Mouse (Mus musculus): ENCODE data around the gene Ctse. TPM values are rescaled to one million over a fixed set of nuclear protein-coding genes. Genes with fewer than 3 reads are reported as not detected.

Gene Ctse
- total RNA-seq, 2 experiments from 2014 or later, result 0.17 TPM; not detected in 1

DNA sequence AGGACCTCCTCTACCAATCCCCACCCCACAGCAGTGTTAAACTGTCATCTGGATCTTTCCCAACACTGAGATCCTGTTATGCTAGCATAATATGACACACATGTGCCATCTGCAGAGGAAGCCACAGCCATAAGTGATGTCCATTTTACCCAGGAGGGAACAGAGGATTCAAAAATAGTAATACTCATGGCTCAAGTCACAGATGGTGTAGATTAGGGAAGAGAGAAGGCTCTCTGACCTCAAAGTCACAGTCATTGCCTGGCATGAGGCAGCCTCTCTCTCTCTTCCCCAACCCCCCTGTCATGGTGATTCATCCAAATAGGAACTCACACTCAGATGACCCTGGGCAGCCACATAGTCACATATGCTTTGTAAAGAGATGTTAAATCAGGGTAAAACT lies 53.2 kb downstream of the Ctse start:
- no peak for DNase-seq (ENCODE audit: low spot score in 2 of 2)
- intact Hi-C loops (cut with DNase I), result no loop called here

DNA sequence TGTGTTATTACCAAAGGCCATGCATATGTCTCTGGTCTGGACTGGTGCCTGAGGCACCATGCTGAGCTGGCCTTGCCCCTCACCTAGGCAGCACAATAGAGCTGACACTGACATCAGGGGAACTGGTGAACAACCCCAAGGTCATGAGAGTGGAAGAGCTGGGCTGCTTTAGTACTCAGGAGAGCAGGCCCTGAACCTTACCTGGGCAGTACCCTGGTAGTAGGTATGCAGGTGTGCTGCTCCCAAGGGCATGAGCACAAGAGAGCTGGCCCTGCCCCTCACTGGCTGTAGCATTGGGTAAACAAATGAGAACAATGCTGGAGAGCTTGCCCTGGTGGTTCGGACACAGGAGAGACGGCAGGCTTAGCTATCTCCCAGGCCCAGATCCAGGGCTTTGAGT lies 57.2 kb downstream of the Ctse start:
- DNase-seq (ENCODE audit: low spot score in 2 of 2), result no peak
- intact Hi-C loops (cut with DNase I), result no loop called here

DNA sequence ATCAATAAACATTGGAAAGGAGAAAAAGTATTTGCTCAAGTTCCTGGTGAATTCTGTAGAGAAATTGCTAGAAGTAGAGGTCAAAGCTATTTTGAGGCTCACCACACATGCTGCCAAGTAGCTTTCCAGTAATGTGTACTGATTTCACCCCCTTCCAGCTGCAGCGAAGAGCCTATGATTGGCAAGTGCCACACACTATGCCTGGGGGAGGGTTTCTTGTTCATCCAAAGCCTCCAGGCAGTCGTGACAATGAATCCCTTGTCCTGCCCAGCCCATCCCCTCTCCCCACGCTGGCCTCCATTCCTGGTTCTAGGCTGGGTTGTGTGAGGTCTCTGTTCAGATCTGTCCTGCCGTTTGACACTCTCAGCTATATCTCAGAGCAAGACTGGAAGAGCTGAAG lies 58.2 kb downstream of the Ctse start:
- intact Hi-C loops (cut with DNase I), result no loop called here
- no peak for DNase-seq (ENCODE audit: low spot score in 2 of 2)

DNA sequence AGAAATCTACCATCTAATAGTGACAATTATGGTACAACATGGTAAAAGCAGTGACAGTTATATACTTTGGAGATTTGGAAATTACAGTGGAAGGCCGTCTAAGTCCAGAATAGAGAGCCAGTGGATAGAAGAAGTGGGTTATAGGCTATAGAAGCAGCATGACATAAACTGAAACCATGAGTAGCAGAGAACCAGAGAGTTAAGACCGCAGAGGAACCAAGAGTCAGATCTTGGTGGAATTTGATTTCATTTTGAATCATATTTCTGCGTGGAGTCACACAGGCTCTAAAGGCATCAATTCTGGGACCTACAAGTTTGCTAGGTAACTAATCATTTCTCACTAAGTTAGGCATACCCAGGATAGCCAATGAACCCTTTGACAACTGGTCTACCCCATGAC lies 60.7 kb downstream of the Ctse start:
- intact Hi-C loops (cut with DNase I), result no loop called here

DNA sequence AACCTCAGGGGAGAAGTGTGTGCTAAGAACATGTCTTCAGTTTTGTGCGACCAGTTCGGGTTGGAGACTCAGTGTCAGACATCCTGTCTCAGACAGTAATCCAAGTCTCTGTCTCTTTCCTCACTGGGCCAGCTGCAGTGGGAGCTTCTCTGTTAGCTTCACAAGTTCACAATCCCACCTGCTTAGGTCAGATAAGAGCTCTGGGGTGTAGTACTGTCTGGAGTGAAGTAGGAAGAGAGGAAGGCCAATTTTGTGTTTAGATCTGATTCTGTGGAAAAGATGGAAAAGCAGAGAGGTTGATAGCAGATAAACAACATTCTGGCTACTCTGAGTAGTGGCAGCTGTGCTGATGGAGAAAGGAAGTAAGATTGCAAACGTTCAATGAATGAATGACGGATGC lies 61.5 kb downstream of the Ctse start:
- DNase-seq (ENCODE audit: low spot score in 2 of 2), result no peak
- intact Hi-C loops (cut with DNase I), result no loop called here

More for the DNA sequence above, 60.7 kb downstream of the Ctse start:
- DNase-seq (ENCODE audit: low spot score in 2 of 2), result no peak

DNA sequence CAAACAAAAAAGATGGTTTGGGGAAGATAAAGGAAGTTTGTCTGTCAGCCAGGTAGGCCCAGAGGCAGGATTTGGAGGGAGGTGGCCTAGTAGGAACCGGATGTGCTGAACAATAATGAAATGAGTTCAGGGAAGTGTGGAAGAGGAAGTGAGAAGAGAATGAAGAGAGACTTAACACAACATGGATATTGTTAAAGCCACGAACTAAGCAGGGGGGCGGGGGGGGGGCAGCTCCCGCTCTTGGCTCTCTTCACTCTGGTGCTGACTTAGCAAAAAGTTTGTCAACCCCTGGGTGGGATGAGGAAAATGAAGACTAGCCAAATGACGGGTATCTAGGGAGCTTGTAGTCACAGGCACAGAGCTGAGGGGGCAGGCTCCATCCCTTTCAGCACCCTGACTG lies 62.3 kb downstream of the Ctse start:
- intact Hi-C loops (cut with DNase I), result no loop called here
- no peak for DNase-seq (ENCODE audit: low spot score in 2 of 2)

DNA sequence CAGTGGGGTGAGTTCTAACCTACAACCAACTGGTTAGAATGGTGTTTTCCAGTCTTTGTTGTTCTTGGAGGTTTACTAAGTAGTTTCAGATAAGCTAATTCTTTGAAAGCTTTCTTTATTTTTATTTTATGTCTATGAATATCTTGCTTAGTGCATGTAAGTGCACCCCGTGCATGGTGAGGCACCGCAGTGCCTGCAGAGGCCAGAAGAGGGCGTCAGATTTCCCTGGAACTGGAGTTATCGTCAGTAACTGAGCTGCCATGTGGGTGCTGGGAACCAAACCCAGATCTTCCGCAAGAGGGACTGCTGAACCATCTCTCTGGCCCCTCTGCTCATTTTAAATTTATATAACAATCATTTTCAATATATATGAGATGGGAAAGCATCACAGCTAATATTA lies 63.3 kb downstream of the Ctse start:
- intact Hi-C loops (cut with DNase I), result no loop called here
- DNase-seq (ENCODE audit: low spot score in 2 of 2), result no peak

DNA sequence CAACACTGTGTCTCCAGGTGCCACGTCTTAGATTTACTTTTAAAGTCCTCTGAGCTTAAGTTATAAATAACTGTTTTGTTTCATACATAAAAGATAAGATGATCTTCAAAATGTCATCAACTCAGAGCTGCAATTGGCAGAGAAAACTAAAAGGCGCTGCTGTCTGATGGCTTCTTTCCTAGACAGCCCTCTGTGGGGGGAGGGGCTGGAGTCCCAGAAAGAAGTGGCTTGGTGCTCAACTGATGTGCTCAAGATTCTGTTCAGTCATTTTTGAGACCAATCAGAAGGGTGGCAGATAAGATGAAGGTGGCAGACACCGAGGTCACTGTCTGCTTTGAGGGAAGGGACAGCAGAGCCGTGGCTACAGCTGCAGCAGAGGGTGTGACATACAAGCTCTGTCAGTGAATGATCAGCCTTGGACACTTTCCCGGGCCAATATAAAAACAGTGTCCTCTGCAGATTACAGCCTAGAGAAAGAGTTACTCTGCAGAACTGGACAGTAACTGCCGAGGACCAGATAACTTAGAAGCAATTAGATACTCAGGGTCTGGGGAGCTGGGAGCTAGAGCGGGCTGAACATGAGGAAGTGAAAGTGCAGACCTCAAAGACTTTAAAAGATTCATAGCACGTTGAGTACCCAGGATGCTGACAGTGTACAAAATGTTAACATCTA lies 64.1 kb downstream of the Ctse start:
- DNase-seq (ENCODE audit: low spot score in 2 of 2), result no peak
- intact Hi-C loops (cut with DNase I), result no loop called here

DNA sequence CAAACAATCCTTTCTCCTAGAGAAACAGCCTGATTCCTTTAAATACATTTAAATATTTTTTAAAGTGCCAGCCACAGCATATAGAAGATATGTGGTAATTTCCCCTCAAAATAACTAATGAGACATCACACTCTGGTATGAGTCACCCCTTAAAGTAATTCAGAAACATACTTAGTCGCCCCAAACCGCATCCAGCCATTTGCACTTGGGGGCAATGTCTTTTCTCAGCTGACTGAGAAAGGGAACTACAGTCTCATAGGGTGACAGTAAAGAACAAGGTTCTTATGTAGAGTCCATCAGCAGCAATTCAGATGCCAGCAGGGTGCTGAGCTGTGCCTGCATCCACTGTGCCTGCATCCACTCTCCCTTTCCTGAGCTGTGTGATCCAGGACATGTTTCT lies 65.4 kb downstream of the Ctse start:
- intact Hi-C loops (cut with DNase I), result no loop called here
- DNase-seq (ENCODE audit: low spot score in 2 of 2), result no peak

DNA sequence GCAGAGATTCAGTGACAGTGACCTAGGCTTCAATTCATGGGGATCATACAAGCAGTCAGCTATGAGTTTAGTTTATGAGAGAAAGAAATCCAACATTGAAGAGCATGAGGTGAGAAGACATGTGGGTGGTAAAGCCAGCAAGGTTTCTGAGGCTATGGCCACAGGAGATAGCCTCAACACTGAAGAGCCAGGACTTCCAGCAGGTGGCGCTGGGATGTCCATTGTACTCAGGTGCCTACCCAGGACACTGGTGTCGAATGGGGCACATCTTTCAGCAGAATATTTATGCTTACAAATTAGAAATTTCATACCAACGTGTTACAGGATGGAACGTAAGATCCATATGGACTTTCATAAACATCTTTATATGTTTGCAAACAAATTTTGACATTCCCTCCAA lies 70.2 kb downstream of the Ctse start:
- intact Hi-C loops (cut with DNase I), result no loop called here
- no peak for DNase-seq (ENCODE audit: low spot score in 2 of 2)

DNA sequence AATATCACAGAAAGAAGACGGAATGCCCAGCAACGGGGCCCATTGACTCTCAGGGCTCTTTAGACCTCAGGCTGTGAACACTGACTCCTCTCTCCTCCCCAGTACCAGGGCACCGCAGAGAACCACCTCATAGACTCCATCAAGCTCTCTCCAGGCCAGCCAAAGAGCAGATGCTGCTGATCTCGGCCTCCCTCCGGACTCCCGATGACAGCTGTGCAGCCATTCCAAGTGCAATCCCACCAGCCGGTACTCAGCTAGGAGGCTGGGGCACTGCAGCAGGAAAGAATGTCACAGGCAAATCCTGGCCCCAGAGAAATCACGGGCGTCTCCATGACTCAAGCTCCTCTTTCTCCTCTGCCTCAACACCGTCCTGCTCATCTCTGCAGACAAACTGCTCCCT lies 73.4 kb downstream of the Ctse start:
- intact Hi-C loops (cut with DNase I), result loop anchor here (5.0 to 10.0 kb wide), 2 partner anchors 136 to 263 kb away; no protein-coding TSS in a partner anchor
- DNase-seq (ENCODE audit: low spot score in 2 of 2), result no peak

DNA sequence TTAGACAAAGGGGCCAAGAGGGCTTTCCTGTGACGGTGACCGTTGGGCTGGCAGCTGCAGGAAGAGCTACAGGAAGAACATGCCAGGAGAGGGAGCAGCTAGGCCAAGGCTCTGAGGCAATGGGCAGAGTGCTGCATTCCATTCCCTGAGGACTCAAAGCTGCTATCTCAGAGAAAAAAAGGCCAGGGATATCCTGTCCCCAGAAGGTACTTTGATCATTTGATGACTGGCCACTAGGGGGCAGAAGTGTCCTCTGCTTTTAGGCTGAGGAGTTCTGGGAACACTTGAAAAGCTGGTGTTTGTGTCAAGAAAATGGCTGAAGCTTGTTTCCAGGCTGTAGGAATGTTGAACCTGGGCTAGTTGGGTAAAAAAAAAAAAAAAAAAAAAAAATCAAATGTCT lies 74.3 kb downstream of the Ctse start:
- intact Hi-C loops (cut with DNase I), result loop anchor here (1.0 to 10.0 kb wide), 3 partner anchors 53 to 262 kb away; no protein-coding TSS in a partner anchor
- DNase-seq (ENCODE audit: low spot score in 2 of 2), result peak; percentile 71 to 84

DNA sequence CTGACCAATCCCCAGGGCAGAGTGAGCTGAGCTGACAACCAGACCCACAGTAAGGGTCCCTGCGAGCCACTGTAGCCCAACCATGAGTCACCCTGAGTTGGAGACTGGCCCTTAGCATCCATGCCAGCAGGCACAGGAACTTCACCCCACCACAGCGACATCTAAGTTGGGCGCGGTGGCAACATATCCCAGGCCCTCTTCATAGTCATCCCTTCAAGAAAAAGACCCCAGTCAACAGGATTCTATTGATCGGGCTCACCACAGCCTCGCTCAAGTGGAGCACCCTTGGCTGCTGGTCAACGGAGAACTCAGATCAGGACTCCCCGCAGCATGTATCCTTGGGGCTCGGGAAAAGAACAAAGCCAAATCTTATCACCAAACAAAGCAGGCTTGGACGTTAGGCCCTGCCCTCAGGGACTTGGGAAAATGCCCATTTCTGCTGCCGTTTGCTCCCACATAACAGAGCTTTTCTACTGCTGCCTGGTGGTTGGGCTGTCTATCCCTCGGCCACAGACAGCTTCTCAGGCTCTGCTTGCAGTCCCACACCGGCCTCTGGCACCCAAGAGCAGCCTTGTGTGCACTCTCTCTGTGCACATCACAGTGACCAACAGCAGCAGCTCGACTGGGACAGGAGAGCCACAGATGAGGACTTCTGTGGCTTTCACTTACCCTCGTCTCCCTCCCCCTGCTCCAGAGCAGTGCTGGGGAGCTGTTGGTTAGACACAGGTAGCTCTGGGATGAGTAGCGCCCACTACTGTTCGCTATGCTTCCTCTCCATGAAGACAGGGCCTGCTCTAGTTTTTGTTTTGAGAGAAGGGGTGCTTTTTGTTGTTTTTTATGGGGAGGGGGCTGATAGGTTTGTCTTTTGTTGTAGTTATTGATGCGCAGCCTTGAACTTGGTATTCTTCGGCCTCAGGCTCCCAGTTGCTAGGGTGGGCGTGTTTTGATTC lies 76.6 kb downstream of the Ctse start:
- intact Hi-C loops (cut with DNase I), result loop anchor here (5.0 to 10.0 kb wide), 2 partner anchors 133 to 260 kb away; no protein-coding TSS in a partner anchor
- no peak for DNase-seq (ENCODE audit: low spot score in 2 of 2)

DNA sequence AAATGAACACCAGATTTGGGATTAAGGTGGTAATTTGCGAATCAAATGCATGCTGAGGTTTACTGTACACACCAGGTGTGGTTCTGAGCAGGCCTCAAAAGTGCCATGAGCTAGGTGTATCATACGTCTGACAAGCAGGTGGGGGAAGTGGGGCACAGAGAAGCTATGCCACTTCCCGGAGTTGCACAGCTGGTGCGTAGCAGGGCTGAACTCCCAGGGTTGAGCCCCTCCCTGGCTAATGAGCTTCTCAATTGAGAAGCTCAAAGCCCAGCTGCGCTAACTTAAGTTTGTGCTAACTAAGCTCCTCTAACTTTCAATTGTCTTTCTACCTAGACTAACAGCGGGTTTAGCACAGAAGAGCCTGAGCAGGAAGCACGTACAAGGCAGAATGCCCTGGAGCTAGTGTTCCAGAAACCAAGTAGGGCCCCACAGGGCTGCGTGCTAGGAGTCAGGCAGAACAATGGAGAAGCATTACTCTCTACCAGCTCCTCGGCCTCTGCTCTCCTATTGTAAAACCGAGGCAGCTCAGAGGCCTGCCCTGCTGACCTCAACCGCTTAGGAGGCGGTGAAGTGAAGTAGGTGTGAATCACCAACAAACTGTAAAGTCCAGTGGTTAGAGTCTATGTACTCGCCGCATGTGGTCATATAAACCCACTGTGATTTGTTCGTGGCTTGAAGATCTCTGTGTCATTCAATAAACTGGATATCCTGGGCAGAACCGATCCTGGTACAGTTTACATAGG lies 81.0 kb downstream of the Ctse start:
- DNase-seq (ENCODE audit: low spot score in 2 of 2), result no peak
- intact Hi-C loops (cut with DNase I), result loop anchor here (10.0 kb wide), 1 partner anchor 256 kb away; no protein-coding TSS in a partner anchor

DNA sequence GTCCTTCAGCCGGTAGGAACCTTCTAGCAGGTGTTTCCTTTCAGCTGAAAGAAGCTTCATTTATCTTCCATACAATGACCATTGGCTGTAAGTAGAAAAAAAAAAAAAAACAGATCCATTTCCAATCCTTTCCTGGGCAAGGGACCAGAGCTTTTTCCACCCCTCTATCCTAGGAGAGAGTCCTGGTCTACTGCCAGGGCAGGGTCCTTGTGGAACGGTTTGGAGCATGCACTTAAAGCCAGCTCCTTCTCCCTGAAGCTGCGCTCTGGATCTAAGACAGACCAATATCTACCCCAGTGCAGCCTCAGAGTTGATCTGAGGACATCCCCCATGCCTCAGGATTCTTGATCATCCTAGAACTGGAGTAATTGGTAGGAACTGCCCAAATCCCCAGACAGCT lies 83.9 kb downstream of the Ctse start:
- DNase-seq (ENCODE audit: low spot score in 2 of 2), result no peak
- intact Hi-C loops (cut with DNase I), result no loop called here

DNA sequence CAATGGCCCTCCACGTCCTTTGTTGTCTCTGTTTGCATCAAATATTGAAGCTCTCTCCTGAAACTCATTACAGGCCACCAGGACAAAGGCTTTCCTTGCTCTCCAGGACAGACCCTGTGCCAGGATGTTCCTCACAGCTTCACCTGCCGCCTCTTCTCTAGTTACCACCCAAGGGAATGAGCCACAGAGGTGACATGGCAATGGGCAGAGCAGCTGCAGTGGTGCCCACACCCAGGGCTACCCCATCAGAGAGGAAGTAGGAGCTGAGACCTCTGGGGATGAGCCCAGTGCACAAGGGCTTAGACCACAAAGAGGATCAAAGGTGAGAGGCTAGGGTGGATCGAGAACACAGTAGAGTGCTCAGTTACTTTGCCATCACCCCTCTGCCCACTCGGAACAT lies 85.4 kb downstream of the Ctse start:
- intact Hi-C loops (cut with DNase I), result no loop called here

More for the DNA sequence above, 85.4 kb downstream of the Ctse start:
- no peak for DNase-seq (ENCODE audit: low spot score in 2 of 2)
